Mouse (Mus musculus) embryonic facial prominence, embryonic 13.5 days (tissue): ENCODE measurements at regions not wholly inside any gene's neighbourhood (a gene's known extent, or its start where the extent isn't known, plus 50 kb on each side); places are given as distances from the start of the nearest gene placed in this dataset.
A peak's percentile ranks its signal among the peaks of the same experiment; 100 is the strongest.

Experiments
- ATAC-seq: fragments of 200-750 bp; cut with Nextera tagmentation; 2 replicates; pipeline ENCODE4 v1.8.0; 2017; ENCODE audit warnings: low read depth; ENCODE audit not compliant: insufficient number of reproducible peaks, insufficient read depth, low FRiP score, low TSS enrichment
- H3K27ac ChIP-seq: fragments of 300-500 bp; sonication (generic); 2 replicates; pipeline ENCODE4 v1.5.1; 2015; ENCODE audit warnings: moderate library complexity, mild to moderate bottlenecking, inconsistent platforms
- H3K27me3 ChIP-seq: fragments of 300-500 bp; sonication (generic); 2 replicates; pipeline ENCODE4 v1.6.1; 2015; ENCODE audit warnings: mild to moderate bottlenecking, inconsistent platforms
- H3K36me3 ChIP-seq: fragments of 300-500 bp; sonication (generic); 2 replicates; pipeline ENCODE4 v1.6.1; 2015; ENCODE audit warnings: mild to moderate bottlenecking, inconsistent platforms
- H3K4me1 ChIP-seq: fragments of 300-500 bp; sonication (generic); 2 replicates; pipeline ENCODE4 v1.6.1; 2015; ENCODE audit warnings: inconsistent platforms
- H3K4me2 ChIP-seq: fragments of 300-500 bp; sonication (generic); 2 replicates; pipeline ENCODE4 v1.6.1; 2015; ENCODE audit warnings: moderate library complexity, mild to moderate bottlenecking, inconsistent platforms
- H3K4me3 ChIP-seq: fragments of 300-500 bp; sonication (generic); 2 replicates; pipeline ENCODE4 v1.5.1; 2015; ENCODE audit warnings: mild to moderate bottlenecking, inconsistent platforms
- H3K9ac ChIP-seq: fragments of 300-500 bp; sonication (generic); 2 replicates; pipeline ENCODE4 v1.6.1; 2015; ENCODE audit warnings: mild to moderate bottlenecking, inconsistent platforms
- H3K9me3 ChIP-seq: fragments of 300-500 bp; sonication (generic); 2 replicates; pipeline ENCODE4 v1.6.1; 2016; ENCODE audit warnings: inconsistent platforms
- WGBS: fragments of 180-500 bp; shearing (Covaris S2); methylation state at CpG from one replicate; pipeline ENCODE4 v1.1.7; 2015; ENCODE audit warnings: mixed read lengths; 5-methylcytosine and 5-hydroxymethylcytosine counted together

DNA sequence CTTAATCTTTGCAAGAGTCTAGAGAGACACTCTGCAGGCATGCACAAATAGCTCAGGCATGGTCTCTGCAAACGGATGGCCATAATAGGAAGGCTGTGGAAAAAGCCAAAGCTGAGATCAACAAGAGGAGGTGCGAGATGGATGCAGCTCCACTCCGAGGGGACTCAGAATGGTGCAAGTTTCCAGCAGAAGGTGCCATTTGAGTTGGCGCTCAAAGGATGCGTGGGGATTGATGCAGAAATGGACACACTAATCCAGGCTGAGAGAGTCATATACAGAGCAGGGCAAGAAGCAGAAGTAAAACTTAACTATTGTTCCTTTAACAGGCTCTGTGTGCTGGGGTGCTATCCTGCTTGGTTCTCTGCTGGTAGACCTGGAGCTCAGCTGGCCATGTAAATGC, 315.9 kb downstream of the Rnf144a start:
- Histone ChIP-seq H3K4me3 (no peak overlapping the region), H3K27me3 (no peaks in the 10 kb centered on the region), H3K9me3 (no peaks in the 10 kb centered on the region), H3K4me2 (no peak overlapping the region), H3K36me3 (no peaks in the 10 kb centered on the region), H3K4me1 (no peaks in the 10 kb centered on the region), H3K27ac (no peak overlapping the region), H3K9ac (no peak overlapping the region)
- no peak for ATAC-seq
- 89% methylated on average over 5 of the region's 5 CpGs for WGBS

DNA sequence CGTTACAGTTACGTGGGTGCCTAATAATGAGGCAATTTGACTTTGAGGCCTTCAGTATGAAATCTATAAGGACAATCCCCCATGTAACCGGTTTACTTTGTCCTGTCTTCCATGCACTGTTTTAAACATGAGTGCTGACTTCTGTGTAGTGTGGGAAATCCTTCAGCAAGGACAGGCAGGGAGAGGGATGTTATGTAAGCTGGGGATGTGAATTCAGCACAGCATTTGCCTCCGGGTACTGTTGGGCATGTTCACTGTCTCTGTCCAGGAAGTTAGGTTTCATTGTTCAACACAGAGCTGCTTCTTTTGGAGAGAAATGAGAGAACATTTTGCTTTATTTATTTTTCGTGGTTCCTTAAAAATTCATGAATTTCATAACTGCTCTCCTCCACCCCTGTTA, 322.7 kb downstream of the Rnf144a start:
- Histone ChIP-seq H3K4me3 (no peak overlapping the region), H3K9me3 (no peaks in the 10 kb centered on the region), H3K36me3 (no peaks in the 10 kb centered on the region), H3K9ac (no peak overlapping the region), H3K4me2 (no peak overlapping the region), H3K27ac (no peak overlapping the region), H3K4me1 (no peaks in the 10 kb centered on the region), H3K27me3 (no peaks in the 10 kb centered on the region)
- no peak for ATAC-seq
- WGBS = 54% methylated on average over 5 of the region's 5 CpGs

DNA sequence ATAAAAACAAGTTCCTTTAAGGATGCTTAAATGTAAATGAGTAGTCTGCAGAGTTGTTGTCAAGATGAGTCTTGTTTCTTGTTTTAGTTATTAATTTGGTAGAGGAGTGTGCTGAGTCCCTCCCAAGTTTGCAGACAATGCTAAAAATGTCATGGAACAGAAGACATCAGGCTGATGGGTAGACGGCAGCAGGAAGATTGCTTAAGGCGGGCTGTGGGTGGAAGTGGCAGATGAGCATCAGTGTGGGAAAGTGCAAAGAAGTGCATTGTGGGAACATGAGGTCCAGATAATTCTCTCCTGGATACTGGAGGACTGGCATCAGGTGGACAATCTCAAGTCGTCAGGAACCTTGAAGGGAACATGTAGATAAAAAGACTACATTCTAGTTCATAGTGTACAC, 323.2 kb downstream of the Rnf144a start:
- no peaks in the 10 kb centered on the region for H3K27me3 ChIP-seq
- H3K27ac ChIP-seq = no peak overlapping the region
- H3K36me3 ChIP-seq = no peaks in the 10 kb centered on the region
- no peak overlapping the region for H3K4me2 ChIP-seq
- H3K4me3 ChIP-seq = no peak overlapping the region
- H3K4me1 ChIP-seq = no peaks in the 10 kb centered on the region
- ATAC-seq = no peak
- H3K9ac ChIP-seq = no peak overlapping the region
- 76% methylated on average over 3 of the region's 3 CpGs for WGBS
- no peaks in the 10 kb centered on the region for H3K9me3 ChIP-seq

DNA sequence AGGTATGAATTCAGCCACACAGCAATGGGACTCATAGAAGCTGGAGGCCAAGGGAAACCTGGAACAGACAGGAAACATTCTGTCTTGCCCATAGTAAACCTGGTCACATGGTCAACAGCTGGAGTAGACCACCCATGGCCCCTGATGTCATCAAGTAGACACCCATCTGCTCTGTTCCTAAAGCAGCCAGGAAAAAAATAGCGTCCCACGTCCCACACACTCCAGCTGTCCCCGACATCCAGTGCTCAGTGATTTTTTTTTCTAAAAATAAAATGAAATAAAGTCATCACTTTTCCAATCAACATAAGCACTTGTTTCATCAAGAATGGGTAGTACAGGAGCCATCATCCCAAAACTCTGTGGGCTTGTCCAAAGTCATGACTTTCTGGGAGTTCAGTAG, 326.7 kb downstream of the Rnf144a start:
- Histone ChIP-seq H3K27me3 (no peaks in the 10 kb centered on the region), H3K27ac (no peak overlapping the region)
- WGBS = 92% methylated on average over 3 of the region's 3 CpGs

DNA sequence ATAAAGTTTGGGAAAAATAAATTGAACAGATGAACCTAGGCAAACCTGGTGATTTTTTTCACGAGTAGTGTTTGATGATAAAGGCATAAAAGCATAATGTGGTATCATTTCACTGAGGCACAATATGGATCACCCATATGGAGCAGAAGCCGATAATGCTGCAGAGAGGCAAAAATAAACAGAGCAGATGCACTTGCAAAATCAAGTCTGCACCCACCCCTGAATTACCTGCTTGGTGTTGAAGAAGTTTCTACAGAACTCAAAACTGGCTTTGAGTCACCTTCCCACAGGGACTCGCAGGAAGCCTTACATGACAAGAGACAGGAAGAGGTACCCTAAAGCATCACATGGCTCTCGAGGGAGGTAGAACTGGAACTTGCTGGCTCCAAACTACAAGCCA, 328.1 kb downstream of the Rnf144a start:
- Histone ChIP-seq H3K9me3 (no peaks in the 10 kb centered on the region), H3K4me3 (no peak overlapping the region), H3K4me1 (no peaks in the 10 kb centered on the region), H3K27me3 (no peaks in the 10 kb centered on the region), H3K36me3 (no peaks in the 10 kb centered on the region), H3K9ac (no peak overlapping the region), H3K27ac (no peak overlapping the region), H3K4me2 (no peak overlapping the region)
- no peak for ATAC-seq
- WGBS = 87% methylated on average over 4 of the region's 4 CpGs

More for the DNA sequence above, 326.7 kb downstream of the Rnf144a start:
- H3K9ac ChIP-seq = no peak overlapping the region
- no peaks in the 10 kb centered on the region for H3K9me3 ChIP-seq
- H3K4me2 ChIP-seq = no peak overlapping the region
- no peaks in the 10 kb centered on the region for H3K4me1 ChIP-seq
- no peak for ATAC-seq
- H3K36me3 ChIP-seq = no peaks in the 10 kb centered on the region
- no peak overlapping the region for H3K4me3 ChIP-seq

DNA sequence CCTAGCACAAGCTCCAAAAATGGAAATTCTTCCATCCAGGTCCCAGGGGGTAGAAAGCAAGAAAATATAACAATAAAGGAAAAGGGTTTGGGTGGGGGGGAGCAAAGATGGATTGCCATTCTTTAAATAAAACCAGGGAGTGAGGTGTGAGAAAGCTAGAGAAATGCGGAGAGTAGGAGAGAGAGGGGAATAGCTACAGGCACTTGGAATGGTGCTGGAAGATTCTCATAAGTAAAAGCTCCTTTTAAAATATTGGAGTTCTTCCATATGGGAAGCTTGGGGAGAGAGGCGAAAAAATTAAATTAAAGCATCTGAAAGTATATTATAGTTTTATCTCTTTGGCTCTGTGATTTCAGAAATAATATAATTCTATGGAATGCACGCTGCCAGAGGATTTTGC, 328.6 kb downstream of the Rnf144a start:
- no peak overlapping the region for H3K27ac ChIP-seq
- H3K4me3 ChIP-seq = no peak overlapping the region
- no peak overlapping the region for H3K9ac ChIP-seq
- no peak for ATAC-seq
- 82% methylated on average over 3 of the region's 3 CpGs for WGBS
- H3K4me2 ChIP-seq = no peak overlapping the region
- no peaks in the 10 kb centered on the region for H3K9me3 ChIP-seq
- H3K27me3 ChIP-seq = no peaks in the 10 kb centered on the region
- H3K36me3 ChIP-seq = no peaks in the 10 kb centered on the region
- H3K4me1 ChIP-seq = no peaks in the 10 kb centered on the region

DNA sequence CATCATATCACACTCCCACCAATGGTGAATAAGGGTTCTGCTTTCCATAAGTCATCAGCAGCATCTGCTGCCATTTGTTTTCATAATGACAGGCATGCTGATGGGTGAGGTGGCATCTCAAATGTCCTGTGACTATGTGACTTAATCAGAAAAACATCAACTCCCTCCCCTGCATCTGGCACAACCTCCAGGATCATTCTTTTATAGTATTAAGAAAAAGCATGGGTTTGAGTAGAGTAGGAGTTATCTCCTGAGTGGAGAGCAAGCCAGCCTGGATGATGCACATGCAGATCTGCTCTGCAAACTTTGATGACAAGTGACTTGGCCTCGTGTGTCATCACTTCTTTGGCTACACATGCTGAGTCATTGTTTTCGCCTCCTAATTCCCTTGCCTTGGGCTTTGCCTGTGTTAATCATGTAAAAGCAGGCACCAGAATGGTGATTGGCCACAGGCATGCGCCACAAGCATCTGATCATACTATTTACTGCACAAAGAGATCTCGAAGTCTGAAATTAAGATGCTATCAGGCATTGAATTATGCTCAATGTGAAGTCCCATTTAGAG, 335.9 kb downstream of the Rnf144a start:
- H3K36me3 ChIP-seq = no peaks in the 10 kb centered on the region
- H3K4me2 ChIP-seq = no peak overlapping the region
- ATAC-seq = no peak
- 43% methylated on average over 4 of the region's 4 CpGs for WGBS
- H3K9me3 ChIP-seq = no peaks in the 10 kb centered on the region
- no peaks in the 10 kb centered on the region for H3K27me3 ChIP-seq
- H3K27ac ChIP-seq = no peak overlapping the region
- H3K9ac ChIP-seq = no peak overlapping the region
- no peak overlapping the region for H3K4me3 ChIP-seq
- H3K4me1 ChIP-seq = peaks cover 8% of the 10 kb centered on the region

DNA sequence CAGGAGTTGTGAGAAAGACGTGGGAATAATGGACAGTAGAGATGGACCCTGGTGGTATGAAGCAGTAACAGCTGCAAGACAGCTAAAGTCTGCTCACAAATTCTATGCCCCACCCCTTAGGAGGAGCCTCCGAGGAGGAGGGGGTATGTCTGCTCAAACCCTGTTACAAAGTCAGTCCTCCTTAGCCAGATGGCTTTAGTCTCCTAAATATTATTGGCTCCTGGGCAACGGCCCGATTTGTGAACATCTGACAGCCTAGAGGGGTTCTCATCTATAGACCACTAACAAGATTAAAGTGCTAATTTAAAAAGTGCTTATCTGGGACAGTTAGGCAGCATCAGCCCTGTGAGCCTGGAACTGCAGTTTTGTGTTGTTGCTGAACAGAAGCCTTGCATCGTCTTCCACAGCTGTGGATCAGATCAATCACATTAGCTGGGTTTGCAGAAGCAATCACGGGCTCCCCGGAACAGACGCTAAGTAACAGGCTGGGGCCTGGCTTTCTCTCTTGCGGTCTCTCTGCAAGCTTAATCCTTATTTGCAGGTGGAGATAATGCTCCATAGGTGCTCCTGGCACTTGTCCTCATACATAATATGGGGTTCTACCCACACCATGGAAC, 339.3 kb downstream of the Rnf144a start:
- ATAC-seq = no peak
- Histone ChIP-seq H3K4me2 (no peak overlapping the region), H3K27me3 (no peaks in the 10 kb centered on the region), H3K27ac (no peak overlapping the region), H3K4me3 (no peak overlapping the region), H3K9ac (no peak overlapping the region), H3K9me3 (no peaks in the 10 kb centered on the region), H3K36me3 (no peaks in the 10 kb centered on the region), H3K4me1 (peaks cover 8% of the 10 kb centered on the region)
- WGBS = 23% methylated on average over 9 of the region's 9 CpGs

DNA sequence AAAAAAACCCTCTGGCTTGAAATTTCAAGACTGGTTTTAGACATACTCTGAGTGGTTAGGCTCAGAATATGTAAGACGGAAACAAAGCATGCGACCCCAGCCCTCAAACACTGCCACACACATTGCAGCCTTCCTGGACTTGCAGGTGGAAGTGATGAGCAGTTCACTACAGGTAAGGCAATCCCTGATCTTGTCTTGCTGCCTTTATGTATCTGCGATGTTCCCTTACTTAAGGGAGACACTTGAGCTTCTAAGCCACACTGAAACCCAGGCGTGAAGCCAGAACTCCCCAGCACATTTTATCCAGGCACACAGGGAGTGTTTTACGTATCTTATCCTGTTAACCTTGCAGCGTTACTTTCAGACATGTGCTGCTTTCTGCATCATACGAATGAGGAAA, 342.9 kb downstream of the Rnf144a start:
- WGBS = 79% methylated on average over 7 of the region's 7 CpGs

DNA sequence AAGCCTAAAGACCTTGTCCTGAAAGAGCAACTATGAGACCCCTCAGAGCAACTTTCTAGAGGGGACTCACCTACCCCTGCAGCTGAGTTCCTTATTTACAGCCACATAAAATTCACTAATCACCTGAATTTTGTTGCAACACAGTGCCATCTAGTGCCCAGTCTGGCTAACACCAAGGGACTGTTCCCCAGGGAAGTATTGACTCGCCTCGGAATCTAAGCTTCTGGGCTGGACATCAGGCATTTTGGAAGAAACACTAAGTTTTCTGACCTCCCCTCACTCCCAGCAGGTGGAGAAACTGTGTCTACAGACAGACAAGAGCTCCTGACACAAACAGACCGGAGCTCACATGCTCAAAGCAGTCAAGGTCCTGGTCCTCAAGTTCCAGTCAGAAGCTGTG, 343.4 kb downstream of the Rnf144a start:
- Histone ChIP-seq H3K4me3 (no peak overlapping the region), H3K4me2 (peak overlapping the region; percentile 44), H3K4me1 (peaks cover 20% of the 10 kb centered on the region), H3K27me3 (peaks cover 12% of the 10 kb centered on the region; the same call in 1 of the 2 replicates), H3K9ac (no peak overlapping the region), H3K27ac (no peak overlapping the region), H3K9me3 (no peaks in the 10 kb centered on the region), H3K36me3 (no peaks in the 10 kb centered on the region)
- ATAC-seq = no peak
- WGBS = 9% methylated on average over 3 of the region's 3 CpGs

More for the DNA sequence above, 342.9 kb downstream of the Rnf144a start:
- H3K4me2 ChIP-seq = no peak overlapping the region
- H3K27ac ChIP-seq = no peak overlapping the region
- no peak overlapping the region for H3K4me3 ChIP-seq
- no peaks in the 10 kb centered on the region for H3K9me3 ChIP-seq
- ATAC-seq = no peak
- H3K4me1 ChIP-seq = peaks cover 20% of the 10 kb centered on the region
- no peak overlapping the region for H3K9ac ChIP-seq
- H3K36me3 ChIP-seq = no peaks in the 10 kb centered on the region
- H3K27me3 ChIP-seq = peaks cover 12% of the 10 kb centered on the region; the same call in 1 of the 2 replicates

DNA sequence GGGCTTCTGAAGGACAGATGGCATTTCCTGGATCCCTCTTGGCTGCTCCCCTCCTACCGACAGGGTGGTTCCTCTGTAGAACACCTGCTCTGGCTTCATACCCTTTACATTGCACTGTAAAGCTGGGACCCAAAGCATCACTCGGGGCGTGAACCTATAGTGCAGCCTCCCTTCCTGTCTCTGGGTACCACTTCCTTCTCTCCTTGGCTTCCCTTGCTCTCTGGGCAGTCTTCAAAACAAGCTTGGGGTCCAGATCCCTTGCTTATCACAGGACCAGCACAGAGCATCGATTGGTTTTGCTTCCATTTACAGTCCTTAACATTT, 346.4 kb downstream of the Rnf144a start:
- no peak for ATAC-seq

DNA sequence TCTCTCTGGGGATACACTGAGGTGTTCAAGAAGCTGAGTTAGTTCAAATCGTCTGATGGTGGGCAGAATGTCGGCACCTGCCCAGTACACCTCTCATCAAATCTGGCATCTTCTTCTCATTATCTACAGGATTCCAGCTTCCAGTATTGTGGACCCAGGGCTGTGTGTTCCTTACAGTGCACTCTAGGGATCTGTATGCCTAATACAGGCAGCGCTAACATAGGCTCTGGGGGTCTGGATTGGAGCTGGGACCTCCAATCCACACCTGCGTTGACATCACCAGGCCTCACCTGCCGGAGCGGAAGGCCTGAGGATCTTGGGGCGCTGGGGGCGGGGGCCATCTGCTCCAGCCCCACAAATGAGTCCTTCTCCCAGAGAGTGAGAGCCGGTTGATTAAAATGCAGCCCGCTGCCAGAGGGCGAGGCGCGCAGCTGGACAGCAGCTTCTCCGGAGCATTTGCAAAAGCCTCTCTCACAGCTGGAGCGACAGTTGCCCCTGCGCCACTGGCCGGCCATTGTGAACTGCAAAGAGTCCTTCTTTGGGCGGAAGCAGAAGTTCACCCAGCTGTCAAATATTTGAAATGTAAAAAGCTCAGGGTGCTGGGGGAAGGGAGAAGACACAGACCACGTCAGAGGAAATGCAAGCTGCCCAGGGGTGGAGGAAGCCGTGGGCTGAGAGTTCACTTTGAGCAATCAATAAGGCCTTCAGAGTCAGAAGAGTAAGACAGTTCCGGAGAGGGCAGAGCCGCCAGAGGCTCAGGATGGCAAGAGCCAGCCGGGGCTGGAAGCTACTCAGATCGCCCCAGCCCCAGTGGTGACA, 347.0 kb downstream of the Rnf144a start:
- H3K9ac ChIP-seq = peak overlapping the region; percentile 61
- peak overlapping the region; percentile 54 for H3K4me2 ChIP-seq
- H3K4me1 ChIP-seq = peaks cover 12% of the 10 kb centered on the region
- H3K27ac ChIP-seq = no peak overlapping the region
- 10% methylated on average over 24 of the region's 24 CpGs for WGBS
- no peaks in the 10 kb centered on the region for H3K36me3 ChIP-seq
- peak overlapping the region; percentile 21 for H3K4me3 ChIP-seq
- ATAC-seq = no peak
- H3K9me3 ChIP-seq = no peaks in the 10 kb centered on the region
- H3K27me3 ChIP-seq = peaks cover 12% of the 10 kb centered on the region; the same call in 1 of the 2 replicates

More for the DNA sequence above, 346.4 kb downstream of the Rnf144a start:
- Histone ChIP-seq H3K9ac (no peak overlapping the region), H3K4me3 (peak overlapping the region; percentile 21; the same call in 1 of the 2 replicates), H3K4me1 (peaks cover 12% of the 10 kb centered on the region), H3K27me3 (peaks cover 12% of the 10 kb centered on the region; the same call in 1 of the 2 replicates), H3K9me3 (no peaks in the 10 kb centered on the region), H3K36me3 (no peaks in the 10 kb centered on the region), H3K27ac (no peak overlapping the region), H3K4me2 (peak overlapping the region; percentile 54)
- 40% methylated on average over 4 of the region's 4 CpGs for WGBS
